Mouse (Mus musculus) liver, embryonic 14.5 days (tissue): Measurements from ENCODE around the gene Angel1. TPM values are rescaled to one million over a fixed set of nuclear protein-coding genes. Genes with fewer than 3 reads are reported as not detected.
A peak's percentile ranks its signal among the peaks of the same experiment; 100 is the strongest.

Source experiments
- ATAC-seq: fragments of 200-750 bp; cut with Nextera tagmentation; 2 replicates; pipeline ENCODE4 v1.8.0; 2017; ENCODE audit warnings: moderate number of reproducible peaks, mild to moderate bottlenecking, moderate library complexity; ENCODE audit not compliant: insufficient read depth
- DNase-seq, 3 experiments: peaks; one replicate each; pipeline ENCODE4 v3.0.0-alpha.2; 2012 to 2013; ENCODE audit warnings: low read depth in 3 of 3, low spot score in 3 of 3
- H3K27ac ChIP-seq: fragments of 300-500 bp; sonication (generic); 2 replicates; pipeline ENCODE4 v1.5.1; 2014; ENCODE audit warnings: moderate library complexity, mild to moderate bottlenecking, control low read depth, inconsistent platforms
- H3K27me3 ChIP-seq: fragments of 300-500 bp; sonication (generic); 2 replicates; pipeline ENCODE4 v1.6.1; 2014; ENCODE audit warnings: mild to moderate bottlenecking, low read length, moderate library complexity; ENCODE audit not compliant: control insufficient read depth, insufficient read depth
- H3K36me3 ChIP-seq: fragments of 300-500 bp; sonication (generic); replicated peaks from 2 replicates; pipeline ENCODE4 v1.6.1; 2014; ENCODE audit warnings: low read depth; ENCODE audit not compliant: control insufficient read depth, insufficient read depth
- H3K4me1 ChIP-seq, 2 experiments: fragments of 200-500 bp in 1 of 2; fragments of 300-500 bp in 1 of 2; sonication (generic) in 1 of 2; replicated peaks; 2 replicates each; pipeline ENCODE4 v1.6.1; 2012 to 2014; ENCODE audit warnings: antibody characterized with exemption in 1 of 2, inconsistent platforms in 1 of 2, low read length in 1 of 2; ENCODE audit not compliant: control insufficient read depth in 2 of 2, insufficient read depth in 2 of 2
- H3K4me2 ChIP-seq: fragments of 300-500 bp; sonication (generic); 2 replicates; pipeline ENCODE4 v1.6.1; 2014; ENCODE audit warnings: low read depth, mild to moderate bottlenecking, control low read depth, moderate library complexity
- H3K4me3 ChIP-seq, 2 experiments: fragments of 200-500 bp in 1 of 2; fragments of 300-500 bp in 1 of 2; sonication (generic) in 1 of 2; 2 replicates each; pipeline ENCODE4 v1.5.1; 2012 to 2014; ENCODE audit warnings: low read depth in 2 of 2, low read length in 2 of 2, mild to moderate bottlenecking in 2 of 2, control low read depth in 1 of 2, inconsistent platforms in 1 of 2, moderate library complexity in 1 of 2; ENCODE audit not compliant: insufficient read depth in 1 of 2
- H3K9ac ChIP-seq: fragments of 300-500 bp; sonication (generic); replicated peaks from 2 replicates; pipeline ENCODE4 v1.6.1; 2014; ENCODE audit warnings: mild to moderate bottlenecking, control low read depth, moderate library complexity
- H3K9me3 ChIP-seq: fragments of 300-500 bp; sonication (generic); 2 replicates; pipeline ENCODE4 v1.6.1; 2016; ENCODE audit warnings: low read length, mixed read lengths; ENCODE audit not compliant: control insufficient read depth
- CTCF ChIP-seq: IDR thresholded peaks from 2 replicates; pipeline ENCODE4 v1.5.1; 2016; ENCODE audit warnings: antibody characterized with exemption, low read depth, control low read depth
- EP300 ChIP-seq: IDR thresholded peaks from 2 replicates; pipeline ENCODE4 v1.6.1; 2016; ENCODE audit warnings: antibody characterized with exemption, low read depth
- WGBS: fragments of 180-500 bp; shearing (Covaris S2); extraction: QIAGEN DNeasy Blood & Tissue Kit; methylation state at CpG from one replicate; pipeline ENCODE4 v1.1.7; 2014; ENCODE audit not compliant: insufficient replicate concordance; 5-methylcytosine and 5-hydroxymethylcytosine counted together
- polyA plus RNA-seq, 2 experiments: library from polyadenylated mRNA; depleted of rRNA in 1 of 2; stranded (reverse) in 1 of 2; unstranded in 1 of 2; fragments of >200 nt; fragmentation: Nextera tagmentation in 1 of 2; extraction: Ambion mirVana in 1 of 2; gene quantifications; 2 replicates each; pipeline versions ENCODE4 v1.2.1 to v1.2.3; 2012 to 2014

Gene Angel1
- polyA plus RNA-seq, 2 experiments = 0.60 to 1.1 TPM

- H3K4me2 ChIP-seq = no peak overlapping the region
- H3K27me3 ChIP-seq = no peaks in the 10 kb centered on the region
- DNase-seq (no peak), ATAC-seq (no peak)
- H3K27ac ChIP-seq = no peak overlapping the region
- 42% methylated on average over 6 of the region's 6 CpGs for WGBS
- no peak for TF ChIP-seq EP300
- TF ChIP-seq CTCF = no peak
- H3K9me3 ChIP-seq = no peaks in the 10 kb centered on the region
- no peak overlapping the region for H3K9ac ChIP-seq
- no peaks in the 10 kb centered on the region for H3K4me1 ChIP-seq
- H3K36me3 ChIP-seq = no peaks in the 10 kb centered on the region
- no peak overlapping the region for H3K4me3 ChIP-seq
Measured at GRCm38 (mm10) chr12:86764060-86764459, 37.8 kb upstream of the Angel1 start.

- no peak overlapping the region for H3K9ac ChIP-seq
- no peaks in the 10 kb centered on the region for H3K27me3 ChIP-seq
- no peak for TF ChIP-seq EP300
- TF ChIP-seq CTCF = no peak
- H3K4me1 ChIP-seq = no peaks in the 10 kb centered on the region
- WGBS = 62% methylated on average over 13 of the region's 13 CpGs
- no peaks in the 10 kb centered on the region for H3K9me3 ChIP-seq
- no peak for ATAC-seq
- no peak for DNase-seq
- H3K4me3 ChIP-seq = no peak overlapping the region
- H3K4me2 ChIP-seq = no peak overlapping the region
- H3K27ac ChIP-seq = no peak overlapping the region
- no peaks in the 10 kb centered on the region for H3K36me3 ChIP-seq
Measured at GRCm38 (mm10) chr12:86761036-86761435, 34.8 kb upstream of the Angel1 start.

GRCm38 (mm10) chr12:86734319-86734810 lies 8.1 kb upstream of the Angel1 start, which contains the start of gene Lrrc74a:
TSS of gene Lrrc74a (plus strand) at chr12:86734369.
- H3K27me3 ChIP-seq = no peaks in the 10 kb centered on the region
- H3K4me2 ChIP-seq = no peak within 1 kb of the TSS
- no peaks in the 10 kb centered on the region for H3K4me1 ChIP-seq
- WGBS = 71% methylated on average over 8 of the region's 8 CpGs
- H3K36me3 ChIP-seq = no peaks in the 10 kb centered on the region
- H3K27ac ChIP-seq = no peak within 1 kb of the TSS
- DNase-seq (no peak), ATAC-seq (no peak)
- no peak within 1 kb of the TSS for H3K9ac ChIP-seq
- TF ChIP-seq EP300 (no peak), CTCF (no peak)
- H3K4me3 ChIP-seq = no peak within 1 kb of the TSS
- no peaks in the 10 kb centered on the region for H3K9me3 ChIP-seq

- TF ChIP-seq EP300 (no peak), CTCF (no peak)
- Histone ChIP-seq H3K9ac (peak overlapping the region; percentile 41), H3K4me1 (0 out of 4 replicates have a peak, but pooled peaks cover 0 to 2% of the 10 kb centered on the region in 2 experiments), H3K9me3 (no peaks in the 10 kb centered on the region), H3K4me3 (peak overlapping the region; percentile 64 to 66), H3K27ac (no peak overlapping the region), H3K4me2 (peak overlapping the region; percentile 89), H3K36me3 (no peaks in the 10 kb centered on the region), H3K27me3 (no peaks in the 10 kb centered on the region)
- WGBS = 1% methylated on average over 19 of the region's 19 CpGs
- peak in 1 of 3 experiments; percentile 10 for DNase-seq
- peak; percentile 53 for ATAC-seq
Measured at GRCm38 (mm10) chr12:86725706-86726105, 554 bp downstream of the Angel1 start.

GRCm38 (mm10) chr12:86724300-86724699 lies 2.0 kb downstream of the Angel1 start:
- Histone ChIP-seq H3K36me3 (no peaks in the 10 kb centered on the region), H3K9me3 (no peaks in the 10 kb centered on the region), H3K4me3 (no peak overlapping the region), H3K9ac (no peak overlapping the region), H3K4me2 (no peak overlapping the region), H3K27ac (no peak overlapping the region), H3K4me1 (0 out of 4 replicates have a peak, but pooled peaks cover 0 to 2% of the 10 kb centered on the region in 2 experiments), H3K27me3 (no peaks in the 10 kb centered on the region)
- ATAC-seq (no peak), DNase-seq (no peak)
- WGBS = 76% methylated on average over 2 of the region's 2 CpGs
- TF ChIP-seq CTCF (no peak), EP300 (no peak)
